Comparison of ENCODE assay signal across 7 mouse cellular contexts in the genomic region with DNA sequence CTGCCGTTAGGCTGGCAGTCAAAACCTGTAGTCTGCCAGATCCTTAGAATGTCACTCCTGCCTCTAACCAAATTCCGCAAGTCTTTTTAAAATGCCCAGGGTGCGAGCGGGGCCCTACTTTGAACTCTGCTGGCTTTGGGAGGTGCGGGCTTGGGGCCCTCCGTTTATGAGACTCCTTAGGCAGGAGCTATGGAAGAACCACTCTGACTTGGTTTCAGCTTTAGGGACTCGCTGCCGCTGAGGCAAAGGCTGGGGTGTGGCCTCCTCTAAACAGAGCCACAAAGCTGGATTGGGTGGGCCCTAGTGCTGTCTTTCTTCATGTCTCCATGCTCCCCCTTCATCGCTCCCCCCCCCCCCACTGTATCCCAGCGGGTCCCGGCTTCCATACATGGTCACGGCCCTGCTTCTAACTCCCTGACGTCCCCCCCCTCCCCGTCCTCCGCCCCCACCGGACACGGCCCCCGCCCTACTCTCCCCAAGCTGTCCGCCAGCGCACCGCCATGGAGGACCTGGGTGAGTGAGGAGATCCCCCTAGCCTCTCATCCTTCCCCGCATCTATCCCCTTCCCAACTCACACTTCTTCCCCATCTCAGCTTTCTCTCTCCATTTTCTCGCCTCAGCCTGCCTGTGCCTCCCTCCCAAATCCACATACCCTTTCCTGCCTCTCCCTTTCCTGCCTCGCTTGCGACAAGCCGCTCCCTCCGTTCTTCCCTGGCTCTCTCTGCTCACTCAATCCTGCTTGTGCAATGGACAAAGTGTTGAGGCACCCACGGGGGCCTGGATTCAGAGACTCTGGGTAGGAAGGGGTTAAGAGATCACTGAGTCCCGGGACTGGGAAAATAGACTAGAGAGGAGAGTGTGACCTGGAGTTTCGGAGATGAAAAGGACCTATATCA. TPM values are rescaled to one million over a fixed set of nuclear protein-coding genes. Genes with fewer than 3 reads are reported as not detected.
DNase-seq lines count a peak whose midpoint lies in the region; ATAC-seq and TF ChIP-seq lines count a peak whose summit lies in the region.

A gene (plus strand): TSS at position 317 of the 896 bp plus-strand sequence.

- WGBS in small intestine, adult 2 months: 13% methylated on average over 28 of the region's 30 CpGs

- H3K27me3 ChIP-seq in small intestine, adult 2 months (ENCODE audit: control insufficient read depth, insufficient read depth, low read length): no peaks in the 10 kb centered on the region

- H3K36me3 ChIP-seq in small intestine, adult 2 months (ENCODE audit: control insufficient read depth, insufficient read depth, low read length): peaks cover 28% of the 10 kb centered on the region

- TF ChIP-seq POLR2A in small intestine, adult 2 months (IDR thresholded peaks at IDR 0.05; ENCODE audit: low read depth, low read length): no peak

- no peak for TF ChIP-seq CTCF in small intestine, adult 2 months (IDR thresholded peaks at IDR 0.05; ENCODE audit: extremely low read depth, insufficient read length, insufficient replicate concordance, low read depth, low read length)

- no peaks in the 10 kb centered on the region; the same call in 1 of the 2 replicates for H3K4me1 ChIP-seq in small intestine, adult 2 months (ENCODE audit: control insufficient read depth, insufficient read depth, insufficient read length, low read length)

- peak within 1 kb of the TSS; percentile 70 for H3K4me3 ChIP-seq in small intestine, adult 2 months (ENCODE audit: low read depth, low read length)

- peak within 1 kb of the TSS; percentile 94 for H3K27ac ChIP-seq in small intestine, adult 2 months (ENCODE audit: insufficient read depth, low read depth, low read length)

- intact Hi-C loops in heart, postnatal 36 days (cut with DNase I): loop anchor here (1.0 to 5.0 kb wide), 4 partner anchors 51 to 461 kb away; a partner anchor contains a TSS
- intact Hi-C loops in left cerebral cortex, postnatal 14 days (cut with DNase I): loop anchor here (1.0 to 5.0 kb wide), 4 partner anchors 51 to 461 kb away; a partner anchor contains a TSS

- peak; percentile 58 for DNase-seq in adrenal gland, adult 2 months
- peak; percentile 64 for DNase-seq in cerebellum, adult 9-11 months
- peak; percentile 28 for DNase-seq in forelimb bud, embryonic 11.5 days (ENCODE audit: low read depth, low spot score)
- DNase-seq in heart, postnatal 36 days: peak; percentile 63 to 71
- peak; percentile 56 to 69 for DNase-seq in left cerebral cortex, postnatal 14 days (ENCODE audit: low spot score in 2 of 2)

- ATAC-seq in megakaryocyte-erythroid progenitor cell, adult 5-6 weeks (replicated peaks; ENCODE audit: low FRiP score, low TSS enrichment, poor library complexity, severe bottlenecking): peak; percentile 14

RNA-seq across cellular contexts. Expression of the gene that starts here (rescaled TPM):
- total RNA-seq in adrenal gland, adult 2 months (2021): 10 to 100 TPM; 24.0 to 30.2 TPM
- 35.1 and 35.8 TPM in 2 replicates for polyA plus RNA-seq in adrenal gland, adult 2 months (2012; rRNA removed)
- 10 to 100 TPM; 17.4 to 20.8 TPM for total RNA-seq in heart, postnatal 36 days (2021)
- 10 to 100 TPM; 27.1 to 27.4 TPM for total RNA-seq in left cerebral cortex, postnatal 14 days (2021)
- total RNA-seq in megakaryocyte-erythroid progenitor cell, adult 5-6 weeks (2014; fragmentation: Nextera tagmentation): 2.2 TPM in 1 of 2 replicates, not detected in the other
- total RNA-seq in megakaryocyte-erythroid progenitor cell, adult 5-6 weeks (2017): 0.27 and 1.3 TPM in 2 replicates
- polyA plus RNA-seq in small intestine, adult 2 months (2012; rRNA removed): 38.0 and 56.7 TPM in 2 replicates

Comparison
In these comparisons a context has a peak if more than half of its experiments do, and no peak if none do; other contexts are left out.
1. Peak in every context shown above with its lines: DNase-seq, ATAC-seq, H3K4me3 ChIP-seq and H3K27ac ChIP-seq.
2. RNA of the gene that starts here (total RNA-seq): 24.0 to 30.2 TPM in adrenal gland, adult 2 months, 27.1 to 27.4 TPM in left cerebral cortex, postnatal 14 days and 17.4 to 20.8 TPM in heart, postnatal 36 days; 0.27 to 2.2 TPM in megakaryocyte-erythroid progenitor cell, adult 5-6 weeks; every median in the first group is over 4 times any median in the second.